Mouse (Mus musculus) ES-Bruce4 (cell line): ENCODE measurements around the gene Mag. TPM values are rescaled to one million over a fixed set of nuclear protein-coding genes. Genes with fewer than 3 reads are reported as not detected.

ENCODE experiments used
- H3K27ac ChIP-seq: 2 replicates; pipeline ENCODE4 v1.5.1; 2012; ENCODE audit warnings: low read length, inconsistent platforms; ENCODE audit not compliant: insufficient read depth
- H3K27me3 ChIP-seq: 2 replicates; pipeline ENCODE4 v1.6.1; 2012; ENCODE audit warnings: mild to moderate bottlenecking, low read length, inconsistent platforms; ENCODE audit not compliant: control insufficient read depth, poor library complexity, insufficient read depth, severe bottlenecking
- H3K36me3 ChIP-seq: 2 replicates; pipeline ENCODE4 v1.6.1; 2012; ENCODE audit warnings: inconsistent platforms, mild to moderate bottlenecking, low read length, moderate library complexity; ENCODE audit not compliant: control insufficient read depth, poor library complexity, insufficient read depth, severe bottlenecking
- H3K4me1 ChIP-seq: one replicate; pipeline ENCODE4 v1.8.1; 2011; ENCODE audit warnings: low read length; ENCODE audit not compliant: control insufficient read depth, insufficient read depth
- H3K4me3 ChIP-seq: 2 replicates; pipeline ENCODE4 v1.5.1; 2011; ENCODE audit warnings: low read depth, mild to moderate bottlenecking, low read length
- H3K9ac ChIP-seq: 2 replicates; pipeline ENCODE4 v1.6.1; 2012; ENCODE audit warnings: low read depth, mild to moderate bottlenecking, inconsistent platforms; ENCODE audit not compliant: poor library complexity, severe bottlenecking
- H3K9me3 ChIP-seq: replicated peaks from 2 replicates; pipeline ENCODE4 v1.6.1; 2012; ENCODE audit warnings: mild to moderate bottlenecking, low read length, inconsistent platforms; ENCODE audit not compliant: control insufficient read depth, poor library complexity, insufficient read depth, severe bottlenecking
- CTCF ChIP-seq: IDR thresholded peaks from one replicate; pipeline ENCODE4 v1.8.1; 2011; ENCODE audit warnings: low read depth, low read length
- EP300 ChIP-seq: IDR thresholded peaks from 2 replicates; pipeline ENCODE4 v1.6.1; 2011; ENCODE audit warnings: low read depth, low read length; ENCODE audit not compliant: insufficient read depth
- POLR2A ChIP-seq: IDR thresholded peaks from one replicate; pipeline ENCODE4 v1.8.1; 2011; ENCODE audit warnings: low read length; ENCODE audit not compliant: insufficient read depth
- polyA plus RNA-seq: library from polyadenylated mRNA; stranded (reverse); fragments of >200 nt; gene quantifications from 2 replicates; pipeline ENCODE4 v1.2.4, GENCODE M21; 2011; ENCODE audit warnings: low read depth; ENCODE audit not compliant: missing spikeins, insufficient read depth, insufficient read length

Mag gene
- polyA plus RNA-seq, 1 experiment, result 0.85 TPM

DNA sequence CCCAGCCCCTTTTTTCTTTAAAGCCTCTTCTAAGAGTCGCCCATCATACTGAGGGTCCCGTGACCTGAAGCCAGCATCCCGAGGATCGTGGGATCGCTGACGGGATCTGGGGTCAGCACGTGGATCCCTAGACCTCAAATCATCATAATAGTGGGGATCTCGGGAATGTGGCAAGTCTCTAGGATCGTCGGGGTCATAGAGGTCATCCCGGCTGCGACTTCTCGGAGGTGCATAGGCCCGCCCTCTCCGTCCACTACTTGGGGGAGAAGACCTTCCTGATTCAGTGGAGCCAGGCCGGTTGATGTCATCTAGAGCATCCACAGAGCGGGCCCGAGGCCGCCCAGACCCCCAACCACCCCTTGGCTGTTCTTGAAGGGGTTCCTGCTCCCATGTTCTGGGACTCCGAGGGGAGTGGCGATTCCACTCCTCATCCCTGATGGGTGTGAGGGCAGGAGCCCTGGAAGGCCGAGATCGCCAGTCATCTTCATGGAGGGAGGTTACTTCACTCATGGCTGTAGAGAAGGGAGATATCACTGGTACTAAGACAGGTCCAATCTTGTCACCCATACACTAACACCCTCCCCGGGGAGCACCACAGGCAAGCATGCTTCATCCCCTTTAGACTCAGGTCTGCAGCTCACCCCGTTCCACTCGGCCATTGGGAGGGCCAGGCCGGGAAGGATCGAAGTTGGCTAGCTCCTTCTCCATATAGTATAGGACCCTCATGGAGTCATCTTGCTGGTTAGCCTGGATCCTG, 43.6 kb upstream of the Mag start:
- no peaks in the 10 kb centered on the region for H3K9me3 ChIP-seq
- H3K4me1 ChIP-seq, result peaks cover 9% of the 10 kb centered on the region
- H3K27ac ChIP-seq, result peak overlapping the region; percentile 89
- TF ChIP-seq CTCF (no peak), POLR2A (no peak), EP300 (no peak)
- H3K36me3 ChIP-seq, result peaks cover 29% of the 10 kb centered on the region
- peak overlapping the region; percentile 45 for H3K4me3 ChIP-seq
- H3K9ac ChIP-seq, result peak overlapping the region; percentile 99
- no peaks in the 10 kb centered on the region for H3K27me3 ChIP-seq

DNA sequence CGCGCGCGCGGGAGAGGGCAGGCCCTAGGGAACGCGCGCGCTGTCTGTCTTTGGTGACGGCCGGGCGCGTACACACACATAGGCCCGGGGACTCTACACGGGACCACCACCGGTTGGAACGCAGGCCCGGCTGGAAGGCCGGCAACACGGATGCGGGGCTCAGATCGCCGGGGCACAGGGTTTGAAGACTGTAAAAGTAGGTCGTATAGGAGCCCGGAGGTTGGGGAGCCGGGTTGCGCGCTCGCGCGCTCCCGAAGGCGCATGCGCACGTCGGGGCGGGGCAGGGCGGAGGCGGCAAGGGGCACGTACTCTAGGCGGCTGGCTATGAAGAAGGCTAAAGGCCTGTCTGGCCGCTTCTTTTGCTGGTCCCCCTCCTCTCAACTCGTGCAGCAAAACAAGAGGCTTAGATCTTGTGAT, 42.7 kb upstream of the Mag start:
- H3K9me3 ChIP-seq, result no peaks in the 10 kb centered on the region
- 0 out of 2 replicates have a peak, but pooled peaks have one; percentile 12 for TF ChIP-seq EP300
- TF ChIP-seq CTCF, result no peak
- peak; percentile 47 for TF ChIP-seq POLR2A
- H3K4me3 ChIP-seq, result peak overlapping the region; percentile 99
- peaks cover 9% of the 10 kb centered on the region for H3K4me1 ChIP-seq
- H3K9ac ChIP-seq, result peak overlapping the region; percentile 99
- H3K27me3 ChIP-seq, result no peaks in the 10 kb centered on the region
- H3K27ac ChIP-seq, result peak overlapping the region; percentile 89
- peaks cover 30% of the 10 kb centered on the region for H3K36me3 ChIP-seq

DNA sequence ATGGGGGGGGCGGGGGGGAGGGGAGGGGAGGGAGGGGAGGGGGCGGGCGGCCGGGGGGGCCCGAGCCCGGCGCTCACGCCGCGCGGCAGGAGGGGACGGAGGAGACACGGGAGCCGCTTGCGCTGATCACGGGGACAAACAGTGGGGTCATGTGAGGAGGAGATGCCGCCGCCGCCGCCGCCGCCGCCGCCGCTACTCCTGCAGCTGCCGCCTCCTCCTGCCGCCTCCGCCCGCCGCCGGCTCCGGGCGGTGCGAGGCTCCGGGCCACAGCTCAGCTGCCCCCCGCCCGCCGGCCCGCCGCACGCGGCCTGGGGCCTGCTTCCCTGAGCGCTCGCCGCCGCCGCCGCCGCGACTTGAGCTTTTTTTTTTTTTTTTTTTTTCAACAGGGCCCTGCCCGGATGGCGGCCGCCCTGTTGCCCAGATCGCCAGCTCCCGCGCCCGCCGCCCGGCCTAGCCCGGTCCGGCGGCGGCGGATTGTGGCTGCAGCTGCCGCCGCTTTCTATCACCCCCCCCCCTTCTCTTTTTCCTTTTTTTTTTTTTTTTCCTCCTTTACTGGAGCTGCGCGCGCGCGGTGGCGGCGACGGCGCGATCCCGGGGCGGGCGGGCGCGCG, 42.2 kb upstream of the Mag start, which contains the start of gene Usf2:
Usf2 (minus strand) TSS at position 48 of the 611 bp plus-strand sequence.
- Histone ChIP-seq H3K9me3 (no peaks in the 10 kb centered on the region), H3K27ac (peak within 1 kb of the TSS; percentile 89), H3K4me1 (peaks cover 9% of the 10 kb centered on the region), H3K9ac (peak within 1 kb of the TSS; percentile 99), H3K4me3 (peak within 1 kb of the TSS; percentile 99), H3K36me3 (peaks cover 26% of the 10 kb centered on the region), H3K27me3 (no peaks in the 10 kb centered on the region)
- TF ChIP-seq CTCF (no peak), EP300 (no peak), POLR2A (no peak)

DNA sequence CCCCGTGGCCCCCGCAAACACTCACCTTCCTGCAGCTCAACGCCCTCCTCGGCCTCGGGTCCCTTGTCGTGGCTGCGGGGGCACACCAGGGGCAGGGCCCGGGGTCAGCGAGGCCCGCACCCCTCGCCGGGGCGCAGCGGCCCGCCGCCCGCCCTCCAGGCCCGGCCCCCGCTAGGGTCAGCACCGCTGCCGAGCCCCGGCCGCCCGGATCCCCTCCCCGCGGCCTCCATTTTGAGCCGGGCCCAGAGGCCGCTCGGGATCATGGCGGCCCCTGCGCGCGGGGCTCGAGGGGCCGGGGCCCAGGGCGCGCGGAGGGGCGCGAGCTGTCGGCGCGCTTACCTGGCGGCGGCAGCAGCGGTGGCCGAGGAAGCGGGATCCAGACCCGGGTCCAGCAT, 41.7 kb upstream of the Mag start:
- TF ChIP-seq EP300, result no peak
- no peak for TF ChIP-seq POLR2A
- TF ChIP-seq CTCF, result no peak
- peak overlapping the region; percentile 99 for H3K9ac ChIP-seq
- H3K9me3 ChIP-seq, result no peaks in the 10 kb centered on the region
- H3K4me3 ChIP-seq, result peak overlapping the region; percentile 99
- no peak overlapping the region for H3K27ac ChIP-seq
- H3K36me3 ChIP-seq, result peaks cover 23% of the 10 kb centered on the region
- H3K4me1 ChIP-seq, result peaks cover 9% of the 10 kb centered on the region
- no peaks in the 10 kb centered on the region for H3K27me3 ChIP-seq

DNA sequence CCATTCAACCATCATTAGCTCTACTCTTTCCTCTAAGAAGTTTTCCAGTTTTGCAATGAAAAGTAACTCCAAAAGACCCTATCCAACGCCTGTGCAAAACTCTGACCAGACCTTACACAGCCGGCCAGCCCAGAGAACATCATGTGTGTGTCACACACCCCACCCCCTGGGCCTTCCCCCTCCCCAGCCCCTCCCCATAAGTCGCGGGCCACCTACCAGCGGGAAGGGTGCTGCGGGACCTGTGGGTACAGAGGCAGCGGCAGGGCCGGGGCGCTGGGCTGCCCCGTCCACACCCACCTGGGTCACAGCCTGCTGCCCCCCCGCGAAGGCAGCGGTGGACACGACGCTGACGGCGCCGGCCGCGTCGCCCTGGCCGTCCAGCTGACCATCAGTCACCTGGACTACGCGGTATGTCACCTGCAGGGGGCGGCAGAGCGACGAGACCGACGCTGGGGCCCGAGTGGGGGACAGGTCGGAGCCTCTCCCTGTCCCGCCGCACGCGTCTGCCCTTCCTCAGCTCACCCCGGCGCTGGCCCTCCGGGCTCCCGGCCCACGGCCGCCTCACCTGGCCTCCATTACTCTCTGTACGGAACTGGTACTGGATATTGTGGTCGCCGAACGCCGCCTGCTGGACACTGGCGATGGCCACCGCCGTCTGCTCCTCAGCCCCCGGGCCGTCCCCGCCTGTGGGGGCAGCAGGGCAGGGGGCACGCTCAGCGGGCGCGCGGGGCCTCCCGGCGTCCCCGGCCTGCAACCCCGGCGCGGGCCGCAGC, 41.1 kb upstream of the Mag start:
- peak overlapping the region; percentile 99 for H3K4me3 ChIP-seq
- H3K27ac ChIP-seq, result no peak overlapping the region
- TF ChIP-seq EP300 (no peak), CTCF (peak; percentile 65), POLR2A (no peak)
- peak overlapping the region; percentile 99 for H3K9ac ChIP-seq
- no peaks in the 10 kb centered on the region for H3K27me3 ChIP-seq
- peaks cover 9% of the 10 kb centered on the region for H3K4me1 ChIP-seq
- H3K36me3 ChIP-seq, result peaks cover 23% of the 10 kb centered on the region
- no peaks in the 10 kb centered on the region for H3K9me3 ChIP-seq

DNA sequence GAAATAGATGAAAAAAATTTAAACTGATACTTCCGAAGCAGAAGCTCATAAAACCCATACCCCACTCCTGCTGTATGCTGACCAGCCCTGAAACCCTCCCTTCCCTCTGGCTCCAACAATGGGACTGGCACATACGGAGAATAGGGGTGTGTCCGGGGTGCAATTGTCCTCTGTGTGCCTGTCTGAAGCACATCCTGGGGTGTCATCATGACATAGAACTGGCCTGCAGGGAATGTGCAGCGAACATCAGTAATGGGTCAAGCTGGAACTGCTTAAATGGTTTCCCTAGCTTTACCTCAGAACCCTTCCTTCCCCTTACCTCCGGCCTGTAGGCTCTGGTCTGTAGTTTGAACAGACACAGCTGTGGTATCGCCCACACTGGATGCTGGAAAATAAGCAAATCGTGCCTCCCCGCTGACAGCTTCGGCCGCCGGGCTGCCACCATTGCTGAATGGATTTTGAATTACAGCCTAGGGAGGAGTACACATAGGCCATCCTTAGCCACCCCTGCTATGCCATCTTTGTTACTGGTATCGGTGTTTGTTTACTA, 40.4 kb upstream of the Mag start:
- TF ChIP-seq CTCF (no peak), POLR2A (no peak), EP300 (no peak)
- H3K9ac ChIP-seq, result no peak overlapping the region
- peaks cover 8% of the 10 kb centered on the region for H3K4me1 ChIP-seq
- H3K4me3 ChIP-seq, result no peak overlapping the region
- H3K36me3 ChIP-seq, result peaks cover 16% of the 10 kb centered on the region
- H3K9me3 ChIP-seq, result no peaks in the 10 kb centered on the region
- H3K27me3 ChIP-seq, result no peaks in the 10 kb centered on the region
- H3K27ac ChIP-seq, result no peak overlapping the region
